Mouse (Mus musculus) hindbrain, embryonic 16.5 days (tissue): ENCODE measurements at regions not wholly inside any gene's neighbourhood (a gene's known extent, or its start where the extent isn't known, plus 50 kb on each side); places are given as distances from the start of the nearest gene placed in this dataset.

ENCODE experiments used
- ATAC-seq: fragments of 200-750 bp; cut with Nextera tagmentation; 2 replicates; pipeline ENCODE4 v1.8.0; 2017; ENCODE audit warnings: moderate TSS enrichment, moderate library complexity
- H3K27ac ChIP-seq: fragments of 300-500 bp; sonication (generic); 2 replicates; pipeline ENCODE4 v1.5.1; 2014; ENCODE audit warnings: low read depth, mild to moderate bottlenecking, control low read depth, low read length, moderate library complexity
- H3K27me3 ChIP-seq: fragments of 300-500 bp; sonication (generic); replicated peaks from 2 replicates; pipeline ENCODE4 v1.6.1; 2014; ENCODE audit warnings: low read length; ENCODE audit not compliant: control insufficient read depth, insufficient read depth
- H3K36me3 ChIP-seq: fragments of 300-500 bp; sonication (generic); 2 replicates; pipeline ENCODE4 v1.6.1; 2014; ENCODE audit warnings: mild to moderate bottlenecking, low read length, moderate library complexity, mixed read lengths; ENCODE audit not compliant: control insufficient read depth, insufficient read depth
- H3K4me1 ChIP-seq: fragments of 300-500 bp; sonication (generic); 2 replicates; pipeline ENCODE4 v1.6.1; 2014; ENCODE audit warnings: low read depth, low read length; ENCODE audit not compliant: control insufficient read depth, insufficient read depth
- H3K4me2 ChIP-seq: fragments of 300-500 bp; sonication (generic); 2 replicates; pipeline ENCODE4 v1.6.1; 2014; ENCODE audit warnings: mild to moderate bottlenecking, low read length, control low read depth, moderate library complexity
- H3K4me3 ChIP-seq: fragments of 300-500 bp; sonication (generic); 2 replicates; pipeline ENCODE4 v1.5.1; 2014; ENCODE audit warnings: mild to moderate bottlenecking, low read length, control low read depth, moderate library complexity
- H3K9ac ChIP-seq: fragments of 300-500 bp; sonication (generic); 2 replicates; pipeline ENCODE4 v1.6.1; 2014; ENCODE audit warnings: low read depth, mild to moderate bottlenecking, control low read depth, low read length, moderate library complexity
- H3K9me3 ChIP-seq: fragments of 300-500 bp; sonication (generic); 2 replicates; pipeline ENCODE4 v1.6.1; 2014; ENCODE audit warnings: mild to moderate bottlenecking, low read length, moderate library complexity; ENCODE audit not compliant: control insufficient read depth
- WGBS: fragments of 180-500 bp; shearing (Covaris S2); extraction: QIAGEN DNeasy Blood & Tissue Kit; methylation state at CpG from one replicate; pipeline ENCODE4 v1.1.7; 2014; 5-methylcytosine and 5-hydroxymethylcytosine counted together

DNA sequence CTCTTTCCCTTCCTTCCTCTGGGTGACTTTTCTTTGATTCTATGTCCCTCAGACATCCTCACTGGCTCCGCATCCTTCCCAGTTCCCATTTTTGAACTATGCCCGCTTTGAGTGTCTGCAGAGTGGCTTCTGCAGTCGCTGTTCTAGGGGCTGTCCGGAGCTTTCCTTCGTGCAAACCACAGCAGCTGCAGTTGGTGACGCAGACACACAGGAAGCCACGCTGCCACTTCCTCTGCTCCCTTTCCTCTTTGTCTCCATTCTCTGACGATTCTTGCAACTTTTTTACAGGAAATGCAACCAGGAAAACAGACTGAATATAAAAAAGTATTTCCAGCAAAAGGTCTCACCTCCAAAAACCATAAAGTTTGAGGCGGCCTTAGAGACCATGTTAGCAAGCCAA is 191.0 kb upstream of the Tgfbr2 start:
- Histone ChIP-seq H3K9me3 (no peaks in the 10 kb centered on the region), H3K4me1 (peaks cover 5% of the 10 kb centered on the region), H3K36me3 (no peaks in the 10 kb centered on the region), H3K9ac (no peak overlapping the region), H3K27ac (no peak overlapping the region), H3K4me3 (no peak overlapping the region), H3K27me3 (no peaks in the 10 kb centered on the region), H3K4me2 (no peak overlapping the region)
- WGBS, result 88% methylated on average over 9 of the region's 9 CpGs
- ATAC-seq, result no peak

GRCm38 (mm10) chr9:116365701-116366100 is 190.5 kb upstream of the Tgfbr2 start:
- no peak overlapping the region for H3K27ac ChIP-seq
- WGBS, result 72% methylated on average over 3 of the region's 3 CpGs
- no peaks in the 10 kb centered on the region for H3K9me3 ChIP-seq
- peaks cover 5% of the 10 kb centered on the region for H3K4me1 ChIP-seq
- no peak overlapping the region for H3K9ac ChIP-seq
- no peak overlapping the region for H3K4me3 ChIP-seq
- no peaks in the 10 kb centered on the region for H3K27me3 ChIP-seq
- H3K36me3 ChIP-seq, result no peaks in the 10 kb centered on the region
- no peak for ATAC-seq
- no peak overlapping the region for H3K4me2 ChIP-seq

DNA sequence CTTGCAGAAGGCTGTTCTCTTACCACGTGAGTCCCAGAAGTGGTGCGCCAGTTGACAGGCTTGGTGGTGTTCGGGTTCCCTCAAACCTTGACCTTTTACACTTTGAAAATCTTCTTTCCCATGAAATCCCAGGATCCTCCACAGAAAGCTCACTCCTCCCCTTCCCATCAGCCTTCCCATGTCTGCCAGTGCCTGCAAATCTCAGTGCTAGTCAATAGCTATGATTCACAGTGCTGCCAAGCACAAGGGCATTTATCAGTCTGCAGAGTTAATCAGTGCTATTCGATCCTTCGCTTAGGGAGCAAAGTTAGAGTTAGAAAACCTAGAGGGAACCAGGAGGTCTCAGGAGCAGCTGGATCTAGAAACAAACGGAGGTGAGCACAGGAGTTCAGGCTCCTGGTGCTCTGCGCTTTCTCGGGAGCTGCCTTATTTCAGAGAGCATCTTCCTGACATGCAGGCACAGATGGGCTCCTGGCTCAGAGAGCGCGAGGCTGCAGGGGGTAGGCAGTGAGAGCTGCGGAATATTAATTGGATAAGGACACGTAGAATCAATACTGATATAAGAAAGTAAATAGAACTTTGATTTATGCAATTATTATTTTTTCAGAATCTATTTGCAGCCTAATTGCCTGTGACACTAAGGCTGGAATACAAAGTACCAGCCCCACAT is 190.0 kb upstream of the Tgfbr2 start:
- WGBS, result 58% methylated on average over 12 of the region's 12 CpGs
- Histone ChIP-seq H3K27ac (no peak overlapping the region), H3K4me2 (no peak overlapping the region), H3K36me3 (no peaks in the 10 kb centered on the region), H3K27me3 (no peaks in the 10 kb centered on the region), H3K4me1 (peaks cover 5% of the 10 kb centered on the region), H3K4me3 (no peak overlapping the region), H3K9me3 (no peaks in the 10 kb centered on the region), H3K9ac (no peak overlapping the region)
- ATAC-seq, result no peak

- 83% methylated on average over 3 of the region's 3 CpGs for WGBS
Observed at GRCm38 (mm10) chr9:116361092-116361491, 185.9 kb upstream of the Tgfbr2 start.

DNA sequence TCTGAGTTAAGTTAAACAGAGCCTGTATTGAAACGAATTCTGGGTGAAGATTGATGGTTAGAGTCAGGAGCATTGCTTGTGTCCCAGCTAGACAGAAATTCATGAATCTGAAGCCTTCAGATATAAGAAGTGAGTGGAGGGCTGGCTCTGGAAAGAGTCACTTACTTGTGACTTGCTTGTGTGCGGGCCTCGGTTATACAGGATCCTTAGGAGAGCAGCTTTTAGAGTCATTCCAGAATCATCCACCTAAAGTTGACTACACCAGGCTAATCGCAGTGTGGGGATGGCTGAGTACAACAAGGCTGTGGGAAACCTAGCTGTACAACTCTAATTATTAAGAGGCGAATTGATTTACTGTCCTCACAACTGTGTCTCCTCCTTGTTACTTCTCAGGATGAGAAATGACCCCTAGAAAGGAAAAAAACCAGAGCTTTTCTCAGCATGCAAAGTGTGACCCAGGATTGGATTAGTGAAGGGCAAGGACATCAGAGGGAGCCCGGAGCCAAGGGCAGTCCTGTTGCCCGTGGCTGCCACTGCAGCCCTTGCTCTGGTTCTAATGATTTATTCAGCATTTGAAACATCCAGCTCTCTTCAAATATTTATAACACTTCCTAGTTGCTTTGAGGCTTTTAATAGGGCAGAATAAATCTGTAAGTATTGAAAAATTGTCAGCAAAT is 179.0 kb upstream of the Tgfbr2 start:
- Histone ChIP-seq H3K4me1 (no peaks in the 10 kb centered on the region), H3K4me3 (no peak overlapping the region), H3K4me2 (no peak overlapping the region), H3K9ac (no peak overlapping the region), H3K27me3 (no peaks in the 10 kb centered on the region), H3K9me3 (no peaks in the 10 kb centered on the region), H3K36me3 (no peaks in the 10 kb centered on the region), H3K27ac (no peak overlapping the region)
- no peak for ATAC-seq
- WGBS, result 78% methylated on average over 7 of the region's 7 CpGs

More at GRCm38 (mm10) chr9:116361092-116361491, 185.9 kb upstream of the Tgfbr2 start:
- ATAC-seq, result no peak
- Histone ChIP-seq H3K27me3 (no peaks in the 10 kb centered on the region), H3K4me1 (peaks cover 5% of the 10 kb centered on the region), H3K4me2 (no peak overlapping the region), H3K9ac (no peak overlapping the region), H3K4me3 (no peak overlapping the region), H3K27ac (no peak overlapping the region), H3K36me3 (no peaks in the 10 kb centered on the region), H3K9me3 (no peaks in the 10 kb centered on the region)

GRCm38 (mm10) chr9:116352801-116353494 is 177.8 kb upstream of the Tgfbr2 start:
- ATAC-seq, result no peak
- no peak overlapping the region for H3K4me3 ChIP-seq
- no peaks in the 10 kb centered on the region for H3K36me3 ChIP-seq
- H3K4me1 ChIP-seq, result no peaks in the 10 kb centered on the region
- H3K27me3 ChIP-seq, result no peaks in the 10 kb centered on the region
- no peaks in the 10 kb centered on the region for H3K9me3 ChIP-seq
- no peak overlapping the region for H3K9ac ChIP-seq
- no peak overlapping the region for H3K4me2 ChIP-seq
- no peak overlapping the region for H3K27ac ChIP-seq
- WGBS, result 80% methylated on average over 4 of the region's 4 CpGs

DNA sequence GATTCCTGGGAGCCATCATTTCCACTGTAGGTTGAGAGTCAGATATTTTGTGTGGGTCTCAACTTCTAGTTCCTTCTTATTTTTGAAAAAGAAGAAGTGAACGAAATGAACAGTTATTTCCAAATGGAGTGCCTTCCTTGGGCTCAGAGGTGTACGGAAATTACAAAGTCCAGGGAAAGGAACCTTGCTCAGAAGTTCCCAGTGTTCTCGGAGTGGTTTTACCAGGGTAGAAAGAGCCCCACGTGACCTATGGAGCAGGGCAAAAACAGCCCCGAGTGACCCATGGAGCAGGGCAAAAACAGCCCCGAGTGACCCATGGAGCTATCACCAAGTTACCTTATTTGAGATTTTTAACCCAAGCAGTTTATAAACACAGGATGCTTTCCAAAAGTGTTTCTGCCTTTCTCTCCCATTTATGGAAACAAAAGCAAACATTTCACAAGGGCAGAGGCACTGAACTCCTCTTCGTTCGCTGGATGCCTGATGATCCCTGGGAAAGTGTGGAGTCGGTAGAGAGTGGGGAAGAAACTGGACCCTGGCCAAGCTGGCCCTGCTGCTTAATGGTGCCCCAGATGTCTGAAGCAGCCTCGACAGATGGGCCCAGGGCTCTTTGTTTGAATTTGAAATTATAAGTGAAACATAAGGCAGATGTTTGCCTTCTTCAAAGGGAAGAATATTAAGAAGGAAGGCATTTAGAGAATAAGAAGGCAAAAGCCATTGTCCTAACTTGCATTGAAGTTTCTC is 175.8 kb upstream of the Tgfbr2 start:
- ATAC-seq, result no peak
- Histone ChIP-seq H3K4me2 (no peak overlapping the region), H3K36me3 (no peaks in the 10 kb centered on the region), H3K27me3 (no peaks in the 10 kb centered on the region), H3K9ac (no peak overlapping the region), H3K4me3 (no peak overlapping the region), H3K9me3 (no peaks in the 10 kb centered on the region), H3K4me1 (no peaks in the 10 kb centered on the region), H3K27ac (no peak overlapping the region)
- 59% methylated on average over 10 of the region's 10 CpGs for WGBS

DNA sequence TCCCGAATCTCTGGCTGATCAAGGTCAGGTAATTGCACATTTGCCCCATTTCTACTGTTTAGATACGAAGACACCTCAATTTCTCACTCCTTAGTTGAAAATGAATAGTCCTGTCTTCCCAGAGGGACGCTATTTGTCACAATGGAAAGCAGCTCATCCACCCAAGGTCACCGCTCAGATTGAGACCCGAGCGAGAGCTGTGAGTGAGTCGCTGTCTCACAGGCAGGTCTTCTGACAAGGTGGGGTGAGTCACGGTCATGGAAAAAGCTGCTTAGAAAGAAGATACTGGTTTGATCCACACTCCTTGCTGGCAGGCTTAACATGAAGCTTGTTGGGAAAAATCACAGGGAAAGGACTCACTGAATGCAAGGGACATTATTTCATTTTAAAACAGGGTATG is 171.9 kb upstream of the Tgfbr2 start:
- Histone ChIP-seq H3K4me2 (no peak overlapping the region), H3K4me1 (no peaks in the 10 kb centered on the region), H3K36me3 (no peaks in the 10 kb centered on the region), H3K27me3 (no peaks in the 10 kb centered on the region), H3K9me3 (no peaks in the 10 kb centered on the region), H3K4me3 (no peak overlapping the region), H3K9ac (no peak overlapping the region), H3K27ac (no peak overlapping the region)
- no peak for ATAC-seq
- WGBS, result 86% methylated on average over 8 of the region's 8 CpGs

DNA sequence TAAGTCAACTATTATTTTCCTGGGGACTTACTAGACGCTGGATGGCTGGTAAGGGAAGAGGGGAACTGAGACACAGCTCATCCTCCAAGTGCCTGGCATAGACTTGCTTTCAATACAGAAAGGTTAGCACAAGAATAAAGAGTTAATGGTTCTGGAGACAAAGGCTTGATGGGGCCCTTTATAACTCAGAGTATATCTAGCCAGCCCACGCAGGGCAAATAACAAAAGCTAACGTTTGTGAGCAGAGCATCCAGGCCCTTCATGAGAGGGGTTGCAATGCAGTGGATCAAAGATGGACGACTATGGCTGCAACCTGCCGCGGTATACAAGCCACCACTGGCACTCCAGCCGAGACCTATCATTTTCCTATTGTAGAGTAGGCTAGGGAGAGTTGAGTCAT is 171.3 kb upstream of the Tgfbr2 start:
- Histone ChIP-seq H3K9ac (no peak overlapping the region), H3K27me3 (no peaks in the 10 kb centered on the region), H3K36me3 (no peaks in the 10 kb centered on the region), H3K4me2 (no peak overlapping the region), H3K27ac (no peak overlapping the region), H3K4me3 (no peak overlapping the region), H3K4me1 (no peaks in the 10 kb centered on the region), H3K9me3 (no peaks in the 10 kb centered on the region)
- no peak for ATAC-seq
- WGBS, result 71% methylated on average over 7 of the region's 7 CpGs
